Mouse (Mus musculus) kidney, adult 9 months (tissue): ENCODE measurements at regions not wholly inside any gene's neighbourhood (a gene's known extent, or its start where the extent isn't known, plus 50 kb on each side); places are given as distances from the start of the nearest gene placed in this dataset.
A peak's percentile ranks its signal among the peaks of the same experiment; 100 is the strongest.

Source experiments
- DNase-seq: peaks from one replicate; pipeline ENCODE4 v3.0.0; 2022

- DNase-seq = peak; percentile 66
These were observed 62.8 kb upstream of the Las1l start for GRCm38 (mm10) chrX:96019556-96019955.

- DNase-seq = no peak
These were observed 63.6 kb upstream of the Las1l start for GRCm38 (mm10) chrX:96020407-96020806.

- no peak for DNase-seq
These were observed 68.6 kb upstream of the Las1l start for GRCm38 (mm10) chrX:96025374-96025773.

- DNase-seq = peak; percentile 49
These were observed 69.1 kb upstream of the Las1l start for GRCm38 (mm10) chrX:96025876-96026275.

- no peak for DNase-seq
These were observed 64.3 kb upstream of the Msn start for GRCm38 (mm10) chrX:96031591-96031990.

GRCm38 (mm10) chrX:96035307-96035706 is 60.5 kb upstream of the Msn start:
- no peak for DNase-seq

- no peak for DNase-seq
These were observed 53.6 kb upstream of the Msn start for GRCm38 (mm10) chrX:96042193-96042592.
